Comparison of ENCODE assay signal across 8 mouse cellular contexts in genomic region chr14:28511029-28511651, GRCm38 (mm10). TPM values are rescaled to one million over a fixed set of nuclear protein-coding genes. Genes with fewer than 3 reads are reported as not detected.
DNase-seq lines count a peak whose midpoint lies in the region; ATAC-seq lines count a peak whose summit lies in the region.

No protein-coding gene starts in this region.

- peaks cover 42% of the 10 kb centered on the region for H3K27me3 ChIP-seq in forebrain, embryonic 15.5 days
- H3K27me3 ChIP-seq in intestine, embryonic 16.5 days (replicated peaks; ENCODE audit: control insufficient read depth, insufficient read depth, low read length), result peaks cover 37% of the 10 kb centered on the region
- H3K27me3 ChIP-seq in midbrain, embryonic 11.5 days (ENCODE audit: control insufficient read depth, insufficient read depth, low read length), result peaks cover 13% of the 10 kb centered on the region

- peak overlapping the region; percentile 29 for H3K9ac ChIP-seq in forebrain, embryonic 15.5 days (replicated peaks)
- peak overlapping the region; percentile 66 for H3K9ac ChIP-seq in intestine, embryonic 16.5 days (ENCODE audit: low read depth, low read length)
- peak overlapping the region; percentile 87 for H3K9ac ChIP-seq in midbrain, embryonic 11.5 days (ENCODE audit: low read length)

- no peak for ATAC-seq in forebrain, embryonic 15.5 days (replicated peaks)
- ATAC-seq in intestine, embryonic 16.5 days, result no peak
- peak; percentile 36; the same call in 1 of the 2 replicates for ATAC-seq in midbrain, embryonic 11.5 days (ENCODE audit: low FRiP score)
- ATAC-seq in erythroid progenitor cell, adult 5-6 weeks (replicated peaks; ENCODE audit: low FRiP score, poor library complexity, severe bottlenecking), result no peak
- ATAC-seq in CD4-positive, CD25-positive, alpha-beta regulatory T cell, adult 4 months, result no peak

- H3K4me3 ChIP-seq in forebrain, embryonic 15.5 days, result peak overlapping the region; percentile 53
- H3K4me3 ChIP-seq in intestine, embryonic 16.5 days (ENCODE audit: low read length), result peak overlapping the region; percentile 69
- H3K4me3 ChIP-seq in midbrain, embryonic 11.5 days (ENCODE audit: low read depth, low read length), result peak overlapping the region; percentile 70

- under 1% methylated on average over 41 of the region's 41 CpGs for WGBS in forebrain, embryonic 15.5 days
- 2% methylated on average over 39 of the region's 41 CpGs for WGBS in intestine, embryonic 16.5 days
- under 1% methylated on average over 40 of the region's 41 CpGs for WGBS in midbrain, embryonic 11.5 days

- H3K9me3 ChIP-seq in forebrain, embryonic 15.5 days, result no peaks in the 10 kb centered on the region
- H3K9me3 ChIP-seq in intestine, embryonic 16.5 days (ENCODE audit: control insufficient read depth, low read length), result no peaks in the 10 kb centered on the region
- H3K9me3 ChIP-seq in midbrain, embryonic 11.5 days (ENCODE audit: control insufficient read depth, low read length), result no peaks in the 10 kb centered on the region

- H3K36me3 ChIP-seq in forebrain, embryonic 15.5 days, result no peaks in the 10 kb centered on the region
- no peaks in the 10 kb centered on the region for H3K36me3 ChIP-seq in intestine, embryonic 16.5 days (ENCODE audit: control insufficient read depth, insufficient read depth, low read length)
- H3K36me3 ChIP-seq in midbrain, embryonic 11.5 days (ENCODE audit: control insufficient read depth, insufficient read depth, low read length), result no peaks in the 10 kb centered on the region

- peak overlapping the region; percentile 66 for H3K4me2 ChIP-seq in forebrain, embryonic 15.5 days (replicated peaks)
- peak overlapping the region; percentile 75 for H3K4me2 ChIP-seq in intestine, embryonic 16.5 days (ENCODE audit: low read depth, low read length)
- peak overlapping the region; percentile 95 for H3K4me2 ChIP-seq in midbrain, embryonic 11.5 days

- peak overlapping the region; percentile 49 for H3K27ac ChIP-seq in forebrain, embryonic 15.5 days (replicated peaks)
- H3K27ac ChIP-seq in intestine, embryonic 16.5 days (ENCODE audit: low read length), result peak overlapping the region; percentile 35
- H3K27ac ChIP-seq in midbrain, embryonic 11.5 days (ENCODE audit: low read depth, low read length), result peak overlapping the region; percentile 74

- peak; percentile 50 for DNase-seq in adrenal gland, adult 2 months
- DNase-seq in adrenal gland, postnatal 25 days, result no peak
- peak; percentile 62 for DNase-seq in Muller cell, postnatal 12 days (ENCODE audit: inconsistent ontology term)
- DNase-seq in midbrain, embryonic 11.5 days (ENCODE audit: low spot score, missing footprints), result peak; percentile 96

- H3K4me1 ChIP-seq in forebrain, embryonic 15.5 days, result peaks cover 66% of the 10 kb centered on the region
- peaks cover 18% of the 10 kb centered on the region for H3K4me1 ChIP-seq in intestine, embryonic 16.5 days (ENCODE audit: control insufficient read depth, insufficient read depth, low read length)
- H3K4me1 ChIP-seq in midbrain, embryonic 11.5 days (ENCODE audit: control insufficient read depth, insufficient read depth, low read length), result peaks cover 33% of the 10 kb centered on the region

RNA-seq across cellular contexts. Expression of gene Wnt5a, which starts 6.6 kb away (rescaled TPM):
- 10 to 100 TPM; 35.0 to 51.3 TPM for total RNA-seq in adrenal gland, adult 2 months (2021)
- 79.8 and 92.9 TPM in 2 replicates for polyA plus RNA-seq in adrenal gland, adult 2 months (2012; rRNA removed)
- total RNA-seq in adrenal gland, postnatal 25 days (2021), result 42.5 and 48.3 TPM in 2 replicates
- polyA plus RNA-seq in forebrain, embryonic 15.5 days (2015; fragmentation: Nextera tagmentation; extraction: Ambion mirVana), result 14.2 and 17.4 TPM in 2 replicates
- polyA plus RNA-seq in intestine, embryonic 16.5 days (2015; fragmentation: Nextera tagmentation; extraction: Ambion mirVana), result 15.9 and 17.6 TPM in 2 replicates
- polyA plus RNA-seq in midbrain, embryonic 11.5 days (2014; fragmentation: Nextera tagmentation; extraction: Ambion mirVana), result 27.8 and 31.3 TPM in 2 replicates
- total RNA-seq in erythroid progenitor cell, adult 5-6 weeks (2015; ENCODE audit: low replicate concordance), result not detected in 2 replicates
- not detected in 2 replicates for total RNA-seq in erythroid progenitor cell, adult 5-6 weeks (2017; ENCODE audit: low replicate concordance)
- polyA plus RNA-seq in CD4-positive, CD25-positive, alpha-beta regulatory T cell, adult 4 months (2017; shearing (Covaris generic)), result not detected

Comparison
In these comparisons a context has a peak if more than half of its experiments do, and no peak if none do; other contexts are left out.
1. H3K9ac ChIP-seq: peak in every context shown above with its lines; median percentile 87 in midbrain, embryonic 11.5 days; 66 in intestine, embryonic 16.5 days; 29 in forebrain, embryonic 15.5 days.
2. RNA of gene Wnt5a, which starts 6.6 kb away (polyA plus RNA-seq): 79.8 to 92.9 TPM in adrenal gland, adult 2 months, 27.8 to 31.3 TPM in midbrain, embryonic 11.5 days, 15.9 to 17.6 TPM in intestine, embryonic 16.5 days and 14.2 to 17.4 TPM in forebrain, embryonic 15.5 days; not detected in CD4-positive, CD25-positive, alpha-beta regulatory T cell, adult 4 months; every median in the first group is over 10 times any median in the second.
3. Peak in every context shown above with its lines, with median percentiles within 50 percentile points of each other: H3K27ac ChIP-seq, H3K4me2 ChIP-seq and H3K4me3 ChIP-seq.